Mouse (Mus musculus) limb, embryonic 14.5 days (tissue): ENCODE measurements around the gene Pakap. TPM values are rescaled to one million over a fixed set of nuclear protein-coding genes. Genes with fewer than 3 reads are reported as not detected.
A peak's percentile ranks its signal among the peaks of the same experiment; 100 is the strongest.

Experiments
- ATAC-seq: fragments of 200-750 bp; cut with Nextera tagmentation; 2 replicates; pipeline ENCODE4 v1.8.0; 2017; ENCODE audit warnings: low read depth, moderate number of reproducible peaks, moderate TSS enrichment; ENCODE audit not compliant: low FRiP score
- DNase-seq: peaks from one replicate; pipeline ENCODE4 v3.0.0-alpha.2; 2015; ENCODE audit warnings: low spot score
- H3K27ac ChIP-seq: fragments of 300-500 bp; sonication (generic); replicated peaks from 2 replicates; pipeline ENCODE4 v1.5.1; 2014; ENCODE audit warnings: low read depth, mild to moderate bottlenecking, low read length, moderate library complexity, mixed read lengths
- H3K27me3 ChIP-seq: fragments of 300-500 bp; sonication (generic); 2 replicates; pipeline ENCODE4 v1.6.1; 2014; ENCODE audit warnings: low read length, mixed read lengths; ENCODE audit not compliant: control insufficient read depth, insufficient read depth
- H3K36me3 ChIP-seq: fragments of 300-500 bp; sonication (generic); 2 replicates; pipeline ENCODE4 v1.6.1; 2014; ENCODE audit warnings: mild to moderate bottlenecking, low read length, moderate library complexity, mixed read lengths; ENCODE audit not compliant: control insufficient read depth, insufficient read depth
- H3K4me1 ChIP-seq: fragments of 300-500 bp; sonication (generic); 2 replicates; pipeline ENCODE4 v1.6.1; 2014; ENCODE audit warnings: antibody characterized with exemption, low read length, mixed read lengths; ENCODE audit not compliant: control insufficient read depth, insufficient read depth
- H3K4me2 ChIP-seq: fragments of 300-500 bp; sonication (generic); replicated peaks from 2 replicates; pipeline ENCODE4 v1.6.1; 2014; ENCODE audit warnings: low read depth, mild to moderate bottlenecking, low read length, moderate library complexity; ENCODE audit not compliant: severe bottlenecking
- H3K4me3 ChIP-seq: fragments of 300-500 bp; sonication (generic); replicated peaks from 2 replicates; pipeline ENCODE4 v1.5.1; 2014; ENCODE audit warnings: low read length
- H3K9ac ChIP-seq: fragments of 300-500 bp; sonication (generic); 2 replicates; pipeline ENCODE4 v1.6.1; 2014; ENCODE audit warnings: mild to moderate bottlenecking, low read depth, low read length, moderate library complexity; ENCODE audit not compliant: severe bottlenecking
- H3K9me3 ChIP-seq: fragments of 300-500 bp; sonication (generic); 2 replicates; pipeline ENCODE4 v1.6.1; 2016; ENCODE audit warnings: low read length; ENCODE audit not compliant: control insufficient read depth
- POLR2A ChIP-seq: fragments of 200-500 bp; IDR thresholded peaks from 2 replicates; pipeline ENCODE4 v1.8.0; 2012; ENCODE audit warnings: inconsistent platforms, mild to moderate bottlenecking, moderate library complexity, borderline replicate concordance; ENCODE audit not compliant: insufficient read depth, insufficient read length; ENCODE audit errors: extremely low read depth
- WGBS: fragments of 180-500 bp; shearing (Covaris S2); extraction: QIAGEN DNeasy Blood & Tissue Kit; methylation state at CpG from one replicate; pipeline ENCODE4 v1.1.7; 2014; 5-methylcytosine and 5-hydroxymethylcytosine counted together
- polyA plus RNA-seq, 2 experiments: library from polyadenylated mRNA; depleted of rRNA in 1 of 2; stranded (reverse) in 1 of 2; unstranded in 1 of 2; fragments of >200 nt; fragmentation: Nextera tagmentation in 1 of 2; extraction: Ambion mirVana in 1 of 2; gene quantifications; 2 replicates each; pipeline versions ENCODE4 v1.2.1 to v1.2.3; 2012 to 2014

Gene Pakap
- polyA plus RNA-seq, 2 experiments, result 6.4 to 26.9 TPM

GRCm38 (mm10) chr4:57919494-57920423 lies 351.8 kb downstream of the Pakap start:
- Histone ChIP-seq H3K4me3 (no peak overlapping the region), H3K27me3 (no peaks in the 10 kb centered on the region; the same call in 1 of the 2 replicates), H3K4me1 (peaks cover 28% of the 10 kb centered on the region), H3K9ac (no peak overlapping the region), H3K27ac (no peak overlapping the region), H3K36me3 (no peaks in the 10 kb centered on the region), H3K4me2 (no peak overlapping the region), H3K9me3 (no peaks in the 10 kb centered on the region)
- WGBS, result 11% methylated on average over 8 of the region's 8 CpGs
- no peak for TF ChIP-seq POLR2A
- ATAC-seq (no peak; the same call in 1 of the 2 replicates), DNase-seq (no peak)

GRCm38 (mm10) chr4:57920522-57920921 lies 352.5 kb downstream of the Pakap start:
- no peak overlapping the region for H3K4me2 ChIP-seq
- peaks cover 22% of the 10 kb centered on the region for H3K4me1 ChIP-seq
- ATAC-seq (no peak), DNase-seq (no peak)
- H3K9me3 ChIP-seq, result no peaks in the 10 kb centered on the region
- no peak overlapping the region for H3K27ac ChIP-seq
- H3K36me3 ChIP-seq, result no peaks in the 10 kb centered on the region
- no peak overlapping the region for H3K4me3 ChIP-seq
- no peak for TF ChIP-seq POLR2A
- H3K9ac ChIP-seq, result no peak overlapping the region
- no peaks in the 10 kb centered on the region; the same call in 1 of the 2 replicates for H3K27me3 ChIP-seq
- 91% methylated on average over 1 of the region's 1 CpGs for WGBS

- no peak overlapping the region for H3K4me2 ChIP-seq
- no peak for DNase-seq
- TF ChIP-seq POLR2A, result no peak
These were observed 354.2 kb downstream of the Pakap start for GRCm38 (mm10) chr4:57922171-57922570.

GRCm38 (mm10) chr4:57924556-57925071 lies 356.6 kb downstream of the Pakap start:
- Histone ChIP-seq H3K27me3 (no peaks in the 10 kb centered on the region), H3K4me1 (peaks cover 6% of the 10 kb centered on the region; the same call in 1 of the 2 replicates), H3K9me3 (no peaks in the 10 kb centered on the region), H3K9ac (no peak overlapping the region), H3K4me3 (no peak overlapping the region), H3K36me3 (no peaks in the 10 kb centered on the region), H3K4me2 (no peak overlapping the region), H3K27ac (no peak overlapping the region)
- DNase-seq (no peak), ATAC-seq (no peak)
- WGBS, result 62% methylated on average over 6 of the region's 6 CpGs
- TF ChIP-seq POLR2A, result no peak

More at GRCm38 (mm10) chr4:57922171-57922570, 354.2 kb downstream of the Pakap start:
- no peak overlapping the region for H3K9ac ChIP-seq
- H3K36me3 ChIP-seq, result no peaks in the 10 kb centered on the region
- H3K9me3 ChIP-seq, result no peaks in the 10 kb centered on the region
- H3K27me3 ChIP-seq, result no peaks in the 10 kb centered on the region
- H3K4me3 ChIP-seq, result no peak overlapping the region
- ATAC-seq, result no peak
- H3K27ac ChIP-seq, result no peak overlapping the region
- WGBS, result 58% methylated on average over 5 of the region's 5 CpGs
- H3K4me1 ChIP-seq, result peaks cover 10% of the 10 kb centered on the region; the same call in 1 of the 2 replicates

- ATAC-seq, result no peak
- TF ChIP-seq POLR2A, result no peak
- no peak overlapping the region for H3K4me2 ChIP-seq
- DNase-seq, result peak; percentile 90
- WGBS, result 25% methylated on average over 3 of the region's 3 CpGs
- H3K9me3 ChIP-seq, result no peaks in the 10 kb centered on the region
- H3K9ac ChIP-seq, result no peak overlapping the region
- no peaks in the 10 kb centered on the region for H3K36me3 ChIP-seq
- H3K4me3 ChIP-seq, result no peak overlapping the region
- no peaks in the 10 kb centered on the region for H3K4me1 ChIP-seq
- no peaks in the 10 kb centered on the region for H3K27me3 ChIP-seq
- no peak overlapping the region for H3K27ac ChIP-seq
These were observed 359.7 kb downstream of the Pakap start for GRCm38 (mm10) chr4:57927464-57928205.
